Mouse (Mus musculus): ENCODE measurements around the gene Bricd5.

The Bricd5 gene

GRCm38 (mm10) chr17:24485090-24485860 is 11.6 kb downstream of the Bricd5 start:
- WGBS: 47% methylated on average over 11 of the region's 11 CpGs

- WGBS: 1% methylated on average over 45 of the region's 45 CpGs
Measured at GRCm38 (mm10) chr17:24488186-24488661, 14.5 kb downstream of the Bricd5 start, which contains the start of gene Caskin1. Caskin1 (plus strand) TSS chr17:24488601.

GRCm38 (mm10) chr17:24488662-24489264 is 15.1 kb downstream of the Bricd5 start:
- under 1% methylated on average over 70 of the region's 81 CpGs for WGBS

GRCm38 (mm10) chr17:24489265-24490030 is 15.8 kb downstream of the Bricd5 start:
- 21% methylated on average over 19 of the region's 19 CpGs for WGBS

- 51% methylated on average over 4 of the region's 4 CpGs for WGBS
Measured at GRCm38 (mm10) chr17:24490399-24490798, 16.7 kb downstream of the Bricd5 start.

- 18% methylated on average over 2 of the region's 2 CpGs for WGBS
Measured at GRCm38 (mm10) chr17:24494627-24495335, 21.1 kb downstream of the Bricd5 start.

GRCm38 (mm10) chr17:24495443-24495842 is 21.8 kb downstream of the Bricd5 start:
- 25% methylated on average over 3 of the region's 3 CpGs for WGBS

- 32% methylated on average over 1 of the region's 1 CpGs for WGBS
Measured at GRCm38 (mm10) chr17:24496026-24496425, 22.3 kb downstream of the Bricd5 start.

- WGBS: 52% methylated on average over 11 of the region's 11 CpGs
Measured at GRCm38 (mm10) chr17:24502208-24502607, 28.5 kb downstream of the Bricd5 start.

GRCm38 (mm10) chr17:24504085-24504484 is 30.4 kb downstream of the Bricd5 start:
- WGBS: 77% methylated on average over 10 of the region's 10 CpGs

- 79% methylated on average over 30 of the region's 30 CpGs for WGBS
Measured at GRCm38 (mm10) chr17:24505286-24505955, 31.7 kb downstream of the Bricd5 start.

- 23% methylated on average over 36 of the region's 36 CpGs for WGBS
Measured at GRCm38 (mm10) chr17:24506332-24507070, 32.8 kb downstream of the Bricd5 start.

- WGBS: 45% methylated on average over 19 of the region's 19 CpGs
Measured at GRCm38 (mm10) chr17:24507129-24507664, 33.5 kb downstream of the Bricd5 start.

- 54% methylated on average over 12 of the region's 12 CpGs for WGBS
Measured at GRCm38 (mm10) chr17:24507806-24508460, 34.2 kb downstream of the Bricd5 start.

GRCm38 (mm10) chr17:24513609-24514008 is 39.9 kb downstream of the Bricd5 start:
- 37% methylated on average over 5 of the region's 5 CpGs for WGBS

- WGBS: 63% methylated on average over 24 of the region's 24 CpGs
Measured at GRCm38 (mm10) chr17:24514270-24515257, 40.9 kb downstream of the Bricd5 start.

- WGBS: 87% methylated on average over 4 of the region's 4 CpGs
Measured at GRCm38 (mm10) chr17:24520450-24520849, 46.8 kb downstream of the Bricd5 start.

- WGBS: 40% methylated on average over 2 of the region's 2 CpGs
Measured at GRCm38 (mm10) chr17:24524734-24525133, 51.0 kb downstream of the Bricd5 start.

All from cerebral cortex, adult 2 months (tissue).